Mouse (Mus musculus) C2C12 (cell line): Measurements from ENCODE around the gene Lyrm9. TPM values are rescaled to one million over a fixed set of nuclear protein-coding genes. Genes with fewer than 3 reads are reported as not detected.

Experiments
- H3K27me3 ChIP-seq: one replicate; pipeline ENCODE4 v1.6.1; 2011; ENCODE audit not compliant: control insufficient read depth, insufficient read depth, insufficient read length
- H3K36me3 ChIP-seq: one replicate; pipeline ENCODE4 v1.6.1; 2011; ENCODE audit not compliant: control insufficient read depth, insufficient read depth
- H3K4me3 ChIP-seq: one replicate; pipeline ENCODE4 v1.5.1; 2011; ENCODE audit warnings: mild to moderate bottlenecking, control low read depth; ENCODE audit not compliant: poor library complexity, insufficient read depth, severe bottlenecking
- H3K79me2 ChIP-seq: one replicate; pipeline ENCODE4 v1.6.1; 2011; ENCODE audit not compliant: control insufficient read depth, insufficient read depth
- H3K79me3 ChIP-seq: one replicate; pipeline ENCODE4 v1.6.1; 2011; ENCODE audit warnings: low read depth, control low read depth
- H3ac ChIP-seq: one replicate; pipeline ENCODE3; 2011; ENCODE audit warnings: low read depth; ENCODE audit not compliant: control insufficient read depth, insufficient read length
- CEBPB ChIP-seq: IDR thresholded peaks from one replicate; pipeline ENCODE4 v1.6.1; 2011; ENCODE audit warnings: low read depth, mild to moderate bottlenecking, control low read depth, moderate library complexity
- CTCF ChIP-seq: IDR thresholded peaks from one replicate; pipeline ENCODE4 v1.5.1; 2011; ENCODE audit not compliant: control insufficient read depth, insufficient read depth, insufficient read length
- FOSL1 ChIP-seq: IDR thresholded peaks from one replicate; pipeline ENCODE4 v1.8.0; 2011; ENCODE audit warnings: mild to moderate bottlenecking, low read length; ENCODE audit not compliant: poor library complexity, insufficient read depth, severe bottlenecking
- MAX ChIP-seq: IDR thresholded peaks from one replicate; pipeline ENCODE4 v1.6.1; 2011; ENCODE audit warnings: mild to moderate bottlenecking, control low read depth
- MYOD1 ChIP-seq: IDR thresholded peaks from one replicate; pipeline ENCODE4 v1.6.1; 2011; ENCODE audit warnings: low read depth; ENCODE audit not compliant: control insufficient read depth, insufficient read length
- MYOG ChIP-seq: IDR thresholded peaks from one replicate; pipeline ENCODE4 v1.6.1; 2011; ENCODE audit not compliant: control insufficient read depth, insufficient read length; ENCODE audit errors: extremely low read depth
- USF1 ChIP-seq: IDR thresholded peaks from one replicate; pipeline ENCODE4 v1.6.1; 2011; ENCODE audit warnings: low read depth, mild to moderate bottlenecking, control low read depth, moderate library complexity
- polyA plus RNA-seq: library from polyadenylated mRNA; unstranded; fragments of >200 nt; fragmentation: generic; extraction: Trizol; gene quantifications from one replicate; pipeline ENCODE4 v1.2.1, GENCODE M21; 2012; ENCODE audit warnings: missing spikeins

Lyrm9 gene
- polyA plus RNA-seq, 1 experiment = 23.7 TPM

DNA sequence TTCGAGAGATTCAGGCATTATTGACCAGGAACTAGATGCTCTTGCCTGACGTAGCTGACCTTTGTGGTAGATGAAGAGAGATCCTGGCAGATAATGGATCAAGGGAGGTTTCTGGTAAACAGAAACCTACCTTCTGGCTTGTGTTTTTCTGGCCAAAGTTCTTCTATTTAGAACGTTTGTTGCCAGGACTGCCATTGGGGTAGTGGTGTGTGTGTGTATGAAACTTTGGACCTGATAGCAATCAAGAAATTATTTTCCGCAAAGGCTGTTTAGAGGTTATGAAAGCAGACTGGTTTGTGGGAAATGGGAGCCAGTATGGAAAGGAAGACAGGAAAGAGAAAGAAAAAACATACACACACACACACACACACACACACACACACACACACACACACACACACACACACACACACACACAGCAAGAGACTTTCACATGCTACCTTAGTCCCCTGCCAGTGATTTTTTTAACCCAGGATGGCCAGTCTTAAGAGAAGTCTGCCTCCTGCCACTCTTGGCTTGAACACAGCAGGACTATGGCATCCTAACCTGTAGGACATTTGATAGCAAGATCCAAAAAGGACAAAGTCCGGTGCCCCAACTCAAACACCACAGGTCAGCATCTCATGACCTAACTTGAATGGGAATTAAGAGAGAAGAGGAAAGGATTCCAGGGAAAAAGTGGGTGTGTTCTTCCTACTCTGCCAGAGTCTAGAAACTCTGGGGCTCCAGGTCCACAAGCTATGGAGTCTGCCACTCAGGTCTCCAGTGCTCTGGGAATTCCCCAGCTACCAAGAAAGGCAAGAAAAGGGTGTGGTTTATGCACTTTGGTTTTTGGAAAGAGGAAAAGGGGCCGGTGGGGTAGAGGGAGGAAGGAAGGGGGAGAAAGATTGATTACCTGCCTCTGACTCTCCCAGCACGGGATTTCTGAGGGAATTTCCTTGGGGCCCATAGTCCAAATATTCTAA, 21.8 kb downstream of the Lyrm9 start:
- TF ChIP-seq USF1 (no peak), CEBPB (no peak), FOSL1 (no peak)
- H3K4me3 ChIP-seq = no peak overlapping the region
- no peaks in the 10 kb centered on the region for H3K79me3 ChIP-seq

DNA sequence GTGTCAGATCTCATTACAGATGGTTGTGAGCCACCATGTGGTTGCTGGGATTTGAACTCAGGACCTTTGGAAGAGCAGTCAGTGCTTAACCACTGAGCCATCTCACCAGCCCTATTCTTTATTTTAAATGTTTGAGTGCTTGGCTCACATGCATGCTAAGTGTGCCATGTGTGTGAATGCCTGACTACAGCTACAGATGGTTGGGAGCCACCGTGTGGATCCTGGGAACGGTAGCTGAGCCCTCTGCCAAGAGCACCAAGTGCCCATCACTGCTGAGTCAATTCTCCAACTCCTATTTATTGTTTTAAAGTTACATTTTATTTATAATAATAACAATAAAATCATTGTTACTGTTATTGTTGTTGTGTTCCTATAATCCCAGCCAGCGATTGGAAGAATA, 23.5 kb downstream of the Lyrm9 start:
- TF ChIP-seq MYOG (no peak), USF1 (no peak), MYOD1 (no peak), FOSL1 (no peak), CTCF (no peak), MAX (no peak), CEBPB (no peak)
- Histone ChIP-seq H3K79me3 (no peaks in the 10 kb centered on the region), H3K27me3 (no peaks in the 10 kb centered on the region), H3K4me3 (no peak overlapping the region), H3K36me3 (no peaks in the 10 kb centered on the region), H3ac (no peak overlapping the region), H3K79me2 (no peaks in the 10 kb centered on the region)

More for the DNA sequence above, 21.8 kb downstream of the Lyrm9 start:
- no peaks in the 10 kb centered on the region for H3K79me2 ChIP-seq
- H3K27me3 ChIP-seq = no peaks in the 10 kb centered on the region
- no peak overlapping the region for H3ac ChIP-seq
- no peaks in the 10 kb centered on the region for H3K36me3 ChIP-seq

DNA sequence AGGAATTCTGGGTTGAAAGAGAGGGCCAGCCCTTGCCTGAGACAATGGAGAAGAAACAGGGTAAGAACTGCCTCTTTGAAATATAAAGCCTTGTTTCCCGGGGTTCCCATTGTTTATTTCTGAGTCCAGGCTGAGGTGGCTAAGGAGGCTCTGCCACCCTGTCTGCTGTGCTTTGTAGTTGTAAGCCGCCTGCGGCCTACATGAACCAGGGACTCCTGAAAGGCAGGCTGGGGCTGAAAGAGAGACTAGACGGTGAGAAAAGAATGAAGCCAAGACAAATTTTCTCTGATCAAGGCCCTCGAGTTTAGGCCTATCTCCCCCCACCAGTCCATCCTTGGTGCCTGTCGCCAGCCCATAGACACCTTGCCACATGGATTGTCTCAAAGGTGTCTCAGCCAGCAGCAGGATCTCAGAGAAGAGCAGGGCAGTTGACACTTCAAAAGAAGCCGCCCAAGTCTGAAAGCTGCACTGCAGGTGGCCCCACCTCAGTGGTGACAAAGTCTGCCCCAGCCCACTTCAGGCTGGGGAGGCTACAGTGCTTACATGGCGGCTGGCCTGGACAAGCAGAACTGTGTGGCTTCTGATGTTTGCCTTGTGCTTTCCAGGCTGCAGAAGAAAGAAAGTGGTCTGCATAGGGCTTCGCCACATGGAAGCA, 25.0 kb downstream of the Lyrm9 start:
- Histone ChIP-seq H3K79me3 (no peaks in the 10 kb centered on the region), H3K79me2 (no peaks in the 10 kb centered on the region)
- TF ChIP-seq CTCF (no peak), CEBPB (no peak), USF1 (no peak), MYOD1 (no peak), MAX (no peak), MYOG (no peak), FOSL1 (no peak)

DNA sequence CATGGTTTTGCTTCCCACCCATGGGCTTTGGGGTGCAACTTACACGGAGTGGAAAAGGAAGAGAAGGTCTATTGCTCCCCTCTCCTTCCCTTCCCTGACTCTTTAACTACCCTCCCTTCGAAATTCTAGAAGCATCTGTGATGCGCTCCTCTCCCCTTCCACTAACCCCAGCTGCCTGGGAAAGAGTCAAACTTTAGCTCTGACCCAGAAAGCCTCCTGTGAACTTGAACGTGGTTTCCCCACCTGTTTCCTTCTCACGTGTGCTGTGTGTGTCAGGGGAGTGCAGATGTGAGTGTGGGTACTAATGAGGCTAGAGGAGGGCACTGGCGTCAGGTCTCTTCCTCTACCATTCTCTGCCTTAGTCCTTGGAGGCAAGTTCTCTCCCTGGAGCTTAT, 25.5 kb downstream of the Lyrm9 start:
- Histone ChIP-seq H3K27me3 (no peaks in the 10 kb centered on the region), H3K79me3 (no peaks in the 10 kb centered on the region), H3K36me3 (no peaks in the 10 kb centered on the region), H3K4me3 (no peak overlapping the region), H3ac (no peak overlapping the region), H3K79me2 (no peaks in the 10 kb centered on the region)
- TF ChIP-seq MAX = no peak
- no peak for TF ChIP-seq CTCF
- no peak for TF ChIP-seq USF1
- no peak for TF ChIP-seq FOSL1
- no peak for TF ChIP-seq MYOD1
- TF ChIP-seq CEBPB = no peak
- TF ChIP-seq MYOG = no peak

More for the DNA sequence above, 25.0 kb downstream of the Lyrm9 start:
- H3ac ChIP-seq = no peak overlapping the region
- H3K36me3 ChIP-seq = no peaks in the 10 kb centered on the region
- no peaks in the 10 kb centered on the region for H3K27me3 ChIP-seq
- H3K4me3 ChIP-seq = no peak overlapping the region

DNA sequence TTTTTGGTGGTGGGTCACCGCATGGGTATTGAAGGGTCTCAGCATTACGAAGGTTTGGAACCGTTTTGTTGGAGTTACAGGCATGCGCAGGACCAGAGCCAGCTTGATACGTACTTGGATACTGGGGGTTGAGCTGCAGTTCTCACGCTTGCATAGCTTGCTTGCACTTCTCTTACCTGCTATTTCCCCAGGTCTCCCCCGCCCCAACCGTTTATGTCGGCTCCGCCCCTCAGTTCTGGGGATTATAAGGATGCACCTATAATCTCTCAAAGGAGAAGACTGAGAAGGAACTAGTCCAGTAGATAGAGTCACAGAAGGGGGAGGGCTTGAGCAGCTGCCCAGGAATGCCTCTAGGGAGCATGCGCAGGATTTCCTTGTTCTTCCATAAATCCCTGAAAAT, 26.1 kb downstream of the Lyrm9 start:
- no peaks in the 10 kb centered on the region for H3K36me3 ChIP-seq
- no peaks in the 10 kb centered on the region for H3K27me3 ChIP-seq
- no peak overlapping the region for H3K4me3 ChIP-seq
- no peaks in the 10 kb centered on the region for H3K79me3 ChIP-seq
- H3K79me2 ChIP-seq = no peaks in the 10 kb centered on the region
- TF ChIP-seq MAX (no peak), CTCF (no peak), USF1 (no peak), CEBPB (no peak), MYOD1 (no peak), FOSL1 (no peak), MYOG (no peak)
- H3ac ChIP-seq = no peak overlapping the region

DNA sequence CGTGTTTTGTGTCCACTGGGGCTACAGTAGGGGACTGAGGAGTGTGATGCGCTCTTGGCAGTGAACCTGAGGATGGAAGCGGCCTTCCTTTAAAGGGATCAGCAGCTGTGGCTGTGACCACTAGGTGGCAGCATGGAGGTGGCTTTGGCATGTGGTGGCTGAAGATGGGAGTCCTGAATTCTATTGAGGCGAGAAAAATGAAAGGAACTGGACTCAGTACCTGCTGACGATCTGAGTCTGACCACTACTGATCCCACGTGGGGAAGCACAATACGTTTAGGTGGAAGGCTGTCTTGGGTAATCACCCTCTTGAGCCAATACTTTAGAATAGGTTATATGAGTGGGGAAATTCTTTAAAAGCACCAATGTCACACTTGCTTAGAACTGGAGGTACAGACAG, 29.9 kb downstream of the Lyrm9 start:
- no peaks in the 10 kb centered on the region for H3K79me2 ChIP-seq
- no peaks in the 10 kb centered on the region for H3K79me3 ChIP-seq
- no peaks in the 10 kb centered on the region for H3K27me3 ChIP-seq
- no peak overlapping the region for H3K4me3 ChIP-seq
- TF ChIP-seq MYOG (no peak), CEBPB (no peak), MAX (peak; percentile 46), USF1 (no peak), CTCF (peak; percentile 87), FOSL1 (no peak), MYOD1 (no peak)
- H3K36me3 ChIP-seq = no peaks in the 10 kb centered on the region
- H3ac ChIP-seq = no peak overlapping the region
